Mouse (Mus musculus) G1E (cell line): ENCODE measurements around the gene Mttp. TPM values are rescaled to one million over a fixed set of nuclear protein-coding genes. Genes with fewer than 3 reads are reported as not detected.

Experiments
- ATAC-seq: 2 replicates; pipeline ENCODE4 v1.8.0; 2016; ENCODE audit warnings: mild to moderate bottlenecking; ENCODE audit not compliant: insufficient number of reproducible peaks, poor library complexity, low FRiP score, severe bottlenecking; ENCODE audit errors: extremely low read depth
- DNase-seq: peaks from one replicate; pipeline ENCODE4 v3.0.0; 2012; ENCODE audit warnings: low spot score
- H3K27me3 ChIP-seq: 2 replicates; pipeline ENCODE4 v1.6.1; 2012; ENCODE audit warnings: mild to moderate bottlenecking, low read length, inconsistent platforms; ENCODE audit not compliant: insufficient read depth
- H3K36me3 ChIP-seq: replicated peaks from 2 replicates; pipeline ENCODE3; 2012; ENCODE audit warnings: mild to moderate bottlenecking, inconsistent platforms
- H3K4me1 ChIP-seq: 2 replicates; pipeline ENCODE4 v1.6.1; 2012; ENCODE audit warnings: low read depth, low read length, inconsistent platforms, mixed read lengths; ENCODE audit not compliant: insufficient read depth
- H3K4me3 ChIP-seq: 2 replicates; pipeline ENCODE4 v1.5.1; 2012; ENCODE audit warnings: low read depth, mild to moderate bottlenecking, inconsistent platforms, low read length, moderate library complexity, mixed read lengths
- H3K9me3 ChIP-seq: replicated peaks from 2 replicates; pipeline ENCODE4 v1.6.1; 2012; ENCODE audit warnings: inconsistent platforms
- CTCF ChIP-seq: IDR thresholded peaks from 2 replicates; pipeline ENCODE4 v1.5.1; 2012; ENCODE audit warnings: low read depth, low read length, inconsistent platforms, mixed read lengths
- GATA1 ChIP-seq: IDR thresholded peaks from 2 replicates; pipeline ENCODE4 v1.6.1; 2012; ENCODE audit warnings: borderline replicate concordance, low read length, inconsistent platforms, mixed read lengths
- GATA2 ChIP-seq: IDR thresholded peaks from 2 replicates; pipeline ENCODE4 v1.6.1; 2012; ENCODE audit warnings: low read depth, low read length, inconsistent platforms, borderline replicate concordance
- POLR2AphosphoS5 ChIP-seq: IDR thresholded peaks from 2 replicates; pipeline ENCODE4 v1.6.1; 2012; ENCODE audit warnings: low read depth, low read length, inconsistent platforms; ENCODE audit not compliant: insufficient replicate concordance
- TAL1 ChIP-seq: conservative IDR thresholded peaks from 2 replicates; pipeline ENCODE4 v1.6.1; 2012; ENCODE audit warnings: low read depth, low read length, inconsistent platforms, mixed read lengths
- polyA plus RNA-seq: library from polyadenylated mRNA; stranded (reverse); fragments of >175 nt; gene quantifications from 2 replicates; pipeline ENCODE4 v1.2.3, GENCODE M21; 2012
- total RNA-seq, 2 experiments: library from RNA; stranded (forward) in 1 of 2; stranded (reverse) in 1 of 2; fragments of 200-1000 nt in 1 of 2; fragments of >200 nt in 1 of 2; fragmentation: Nextera tagmentation in 1 of 2; gene quantifications; 2 replicates each; pipeline ENCODE4 v1.2.3; 2014 to 2017

Gene Mttp
- total and polyA plus RNA-seq, 3 experiments: 0.42 to 8.0 (median 3.4) TPM

GRCm38 (mm10) chr3:138155062-138155461 lies 10.3 kb upstream of the Mttp start:
- no peaks in the 10 kb centered on the region for H3K4me1 ChIP-seq
- peaks cover 75% of the 10 kb centered on the region for H3K36me3 ChIP-seq
- no peak overlapping the region for H3K4me3 ChIP-seq
- no peak for TF ChIP-seq POLR2AphosphoS5
- no peak for TF ChIP-seq TAL1
- no peak for TF ChIP-seq GATA1
- no peak for TF ChIP-seq GATA2
- no peak for TF ChIP-seq CTCF
- DNase-seq: no peak
- ATAC-seq: no peak
- H3K9me3 ChIP-seq: no peaks in the 10 kb centered on the region
- H3K27me3 ChIP-seq: no peaks in the 10 kb centered on the region

GRCm38 (mm10) chr3:138148811-138149210 lies 4.0 kb upstream of the Mttp start:
- no peak overlapping the region for H3K4me3 ChIP-seq
- H3K9me3 ChIP-seq: no peaks in the 10 kb centered on the region
- H3K4me1 ChIP-seq: peaks cover 2% of the 10 kb centered on the region; the same call in 1 of the 2 replicates
- DNase-seq (no peak), ATAC-seq (no peak)
- peaks cover 62% of the 10 kb centered on the region for H3K36me3 ChIP-seq
- no peaks in the 10 kb centered on the region for H3K27me3 ChIP-seq
- TF ChIP-seq TAL1 (no peak), CTCF (no peak), GATA2 (no peak), GATA1 (no peak), POLR2AphosphoS5 (no peak)

GRCm38 (mm10) chr3:138144060-138144641 lies 617 bp downstream of the Mttp start:
- peaks cover 14% of the 10 kb centered on the region for H3K4me1 ChIP-seq
- no peak for ATAC-seq
- TF ChIP-seq GATA2: no peak
- no peak for TF ChIP-seq CTCF
- no peak for TF ChIP-seq TAL1
- no peak for TF ChIP-seq GATA1
- TF ChIP-seq POLR2AphosphoS5: no peak
- H3K4me3 ChIP-seq: peak overlapping the region; percentile 82
- no peaks in the 10 kb centered on the region for H3K9me3 ChIP-seq
- H3K36me3 ChIP-seq: peaks cover 25% of the 10 kb centered on the region
- no peak for DNase-seq
- H3K27me3 ChIP-seq: no peaks in the 10 kb centered on the region

- peak; percentile 88 for ATAC-seq
- peak; percentile 88 for DNase-seq
- Histone ChIP-seq H3K4me1 (peaks cover 14% of the 10 kb centered on the region), H3K27me3 (no peaks in the 10 kb centered on the region), H3K36me3 (peaks cover 19% of the 10 kb centered on the region), H3K4me3 (peak within 1 kb of the TSS; percentile 82), H3K9me3 (no peaks in the 10 kb centered on the region)
- TF ChIP-seq CTCF (no peak), GATA1 (no peak), POLR2AphosphoS5 (no peak), TAL1 (no peak), GATA2 (no peak)
Observed at GRCm38 (mm10) chr3:138143315-138144059, 1.3 kb downstream of the Mttp start, which contains the start of gene Trmt10a. Gene Trmt10a, plus strand, starts transcription at chr3:138143448.

GRCm38 (mm10) chr3:138142733-138143314 lies 1.9 kb downstream of the Mttp start:
- H3K9me3 ChIP-seq: 0 out of 2 replicates have a peak, but pooled peaks cover 3% of the 10 kb centered on the region
- DNase-seq (no peak), ATAC-seq (no peak)
- H3K4me3 ChIP-seq: peak overlapping the region; percentile 82
- H3K36me3 ChIP-seq: peaks cover 16% of the 10 kb centered on the region
- no peaks in the 10 kb centered on the region for H3K27me3 ChIP-seq
- H3K4me1 ChIP-seq: peaks cover 14% of the 10 kb centered on the region
- TF ChIP-seq GATA2: no peak
- no peak for TF ChIP-seq POLR2AphosphoS5
- TF ChIP-seq TAL1: no peak
- TF ChIP-seq GATA1: no peak
